ENCODE assay signal across 22 mouse cellular contexts in the genomic region with DNA sequence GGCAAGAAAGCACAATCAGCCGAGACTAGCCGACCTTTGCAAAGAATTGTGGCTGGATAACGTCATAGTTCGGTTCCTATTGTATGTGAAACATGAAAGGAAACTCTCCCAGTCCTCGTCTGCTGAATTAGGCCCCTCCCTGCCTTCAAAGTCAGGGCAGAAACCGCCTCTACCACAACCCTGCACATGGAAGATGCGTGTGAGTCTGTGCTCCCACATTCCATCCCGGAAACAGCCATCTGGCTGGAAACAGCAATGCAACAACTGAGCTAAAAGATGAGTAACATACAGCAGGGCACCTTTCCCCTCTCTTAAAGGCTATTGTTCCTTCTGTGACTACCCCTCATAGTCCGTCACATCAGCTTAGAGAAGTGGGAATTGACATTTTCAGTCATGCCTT.
DNase-seq lines count a peak whose midpoint lies in the region; TF ChIP-seq lines count a peak whose summit lies in the region.
"Had no signal": no experiment of that assay in that cellular context is flagged by ENCODE, and none has a peak within 500 bp of the region (broad histone marks: within the 10 kb centered on the region; RNA-seq: fewer than 3 reads in every experiment).

No protein-coding gene starts in this region.

- TF ChIP-seq CTCF in layer of hippocampus, adult 2 months (conservative IDR thresholded peaks at IDR 0.05), result no peak

- H3K4me3 ChIP-seq in layer of hippocampus, adult 2 months, result no peak overlapping the region
- no peak overlapping the region for H3K4me3 ChIP-seq in limb, embryonic 10.5 days
- H3K4me3 ChIP-seq: embryonic facial prominence, embryonic 13.5 days; forebrain, embryonic 12.5 days; gastrocnemius, adult 2 months; heart, embryonic 13.5 days; hindbrain, embryonic 12.5 days had no signal

- H3K27ac ChIP-seq in layer of hippocampus, adult 2 months, result peak overlapping the region; percentile 39; the same call in 1 of the 2 replicates
- no peak overlapping the region for H3K27ac ChIP-seq in limb, embryonic 10.5 days
- H3K27ac ChIP-seq: embryonic facial prominence, embryonic 13.5 days; forebrain, embryonic 12.5 days; gastrocnemius, adult 2 months; heart, embryonic 13.5 days; hindbrain, embryonic 12.5 days had no signal

- no peaks in the 10 kb centered on the region for H3K36me3 ChIP-seq in limb, embryonic 10.5 days
- H3K36me3 ChIP-seq: embryonic facial prominence, embryonic 13.5 days; forebrain, embryonic 12.5 days; G1E; heart, embryonic 13.5 days; hindbrain, embryonic 12.5 days had no signal

- DNase-seq in adrenal gland, postnatal 14 days, result peak; percentile 8
- no peak for DNase-seq in adrenal gland, postnatal 4 days (ENCODE audit: low spot score in 2 of 2)
- peak; percentile 45 to 46 for DNase-seq in layer of hippocampus, adult 2 months (ENCODE audit: low spot score in 2 of 2)
- DNase-seq in layer of hippocampus, postnatal 10 days (ENCODE audit: low spot score in 2 of 2), result no peak
- peak; percentile 42 for DNase-seq in right cerebral cortex, adult 18-20 months
- DNase-seq in right cerebral cortex, postnatal 4 days, result no peak
- peak; percentile 4 for DNase-seq in limb, embryonic 10.5 days (ENCODE audit: low spot score)
- no peak for DNase-seq in adrenal gland, adult 2 months
- DNase-seq: adrenal gland, postnatal 36 days; B cell, adult 2 months; cerebellum, adult 11-12 months; cerebellum, adult 9-10 months; cerebellum, postnatal 25 days; gastrocnemius, adult 2 months; gastrocnemius, postnatal 25 days; heart, postnatal 4 days had no signal

- H3K4me1 ChIP-seq in limb, embryonic 10.5 days, result no peaks in the 10 kb centered on the region
- H3K4me1 ChIP-seq: embryonic facial prominence, embryonic 13.5 days; forebrain, embryonic 12.5 days; hindbrain, embryonic 12.5 days had no signal

- WGBS in limb, embryonic 10.5 days, result 86% methylated on average over 9 of the region's 9 CpGs

- H3K27me3 ChIP-seq in limb, embryonic 10.5 days (ENCODE audit: low read depth, poor library complexity, severe bottlenecking), result no peaks in the 10 kb centered on the region
- H3K27me3 ChIP-seq: embryonic facial prominence, embryonic 13.5 days; forebrain, embryonic 12.5 days; heart, embryonic 13.5 days; hindbrain, embryonic 12.5 days; Patski had no signal

- H3K9me3 ChIP-seq in limb, embryonic 10.5 days (replicated peaks), result no peaks in the 10 kb centered on the region
- H3K9me3 ChIP-seq: embryonic facial prominence, embryonic 13.5 days; forebrain, embryonic 12.5 days; hindbrain, embryonic 12.5 days had no signal

Comparison
In these comparisons a context has a peak if more than half of its experiments do, and no peak if none do; other contexts are left out.
1. DNase-seq: peak in adrenal gland, postnatal 14 days (single experiment), layer of hippocampus, adult 2 months (2 of 2), right cerebral cortex, adult 18-20 months (single experiment) and limb, embryonic 10.5 days (single experiment); none in adrenal gland, postnatal 4 days (0 of 2), layer of hippocampus, postnatal 10 days (0 of 2), right cerebral cortex, postnatal 4 days (single experiment) and adrenal gland, adult 2 months (single experiment).